Mouse (Mus musculus): ENCODE measurements around the gene Sox5. TPM values are rescaled to one million over a fixed set of nuclear protein-coding genes. Genes with fewer than 3 reads are reported as not detected.

Sox5 gene
- total and polyA plus RNA-seq, 3 experiments = 1.7 to 3.4 (median 2.4) TPM

DNA sequence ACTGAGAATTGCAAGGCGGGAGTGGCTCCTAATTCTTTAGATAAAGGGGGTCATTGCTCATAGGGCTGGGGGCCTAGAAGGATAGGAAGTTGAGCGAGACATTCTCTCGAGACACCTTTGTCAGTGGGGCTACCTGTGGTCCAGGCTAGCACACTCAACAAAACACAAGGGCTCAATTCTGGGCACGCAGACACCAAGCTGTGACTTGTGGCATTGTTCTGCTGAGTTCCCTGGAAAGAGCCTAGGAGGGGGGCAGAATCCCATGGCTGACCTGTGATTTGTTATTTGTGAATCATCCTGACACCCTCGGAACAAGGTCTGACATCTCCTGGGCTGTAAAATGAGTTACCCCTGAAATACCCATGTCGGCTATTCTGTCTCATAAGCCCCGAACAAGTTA, 328.2 kb downstream of the Sox5 start:
- H3K4me3 ChIP-seq = no peak overlapping the region
- no peak for TF ChIP-seq POLR2A (IDR thresholded peaks at IDR 0.05; ENCODE audit: insufficient read depth, low read depth, low read length)
- no peak for TF ChIP-seq EP300 (IDR thresholded peaks at IDR 0.05; ENCODE audit: insufficient read depth, low read depth, low read length)
- TF ChIP-seq CTCF (IDR thresholded peaks at IDR 0.05) = no peak
- no peak for DNase-seq
- H3K4me1 ChIP-seq (ENCODE audit: control insufficient read depth, insufficient read depth, low read length) = no peaks in the 10 kb centered on the region
- intact Hi-C loops (cut with DNase I) = no loop called here
- H3K36me3 ChIP-seq (ENCODE audit: control insufficient read depth, insufficient read depth, low read length) = no peaks in the 10 kb centered on the region
- WGBS = 75% methylated on average over 7 of the region's 7 CpGs
- H3K79me2 ChIP-seq (replicated peaks; ENCODE audit: control insufficient read depth, insufficient read depth, low read length) = no peaks in the 10 kb centered on the region
- no peak overlapping the region for H3K9ac ChIP-seq (ENCODE audit: low read depth, low read length)
- no peak overlapping the region for H3K27ac ChIP-seq
- H3K27me3 ChIP-seq (ENCODE audit: control insufficient read depth, insufficient read depth, low read length) = no peaks in the 10 kb centered on the region

DNA sequence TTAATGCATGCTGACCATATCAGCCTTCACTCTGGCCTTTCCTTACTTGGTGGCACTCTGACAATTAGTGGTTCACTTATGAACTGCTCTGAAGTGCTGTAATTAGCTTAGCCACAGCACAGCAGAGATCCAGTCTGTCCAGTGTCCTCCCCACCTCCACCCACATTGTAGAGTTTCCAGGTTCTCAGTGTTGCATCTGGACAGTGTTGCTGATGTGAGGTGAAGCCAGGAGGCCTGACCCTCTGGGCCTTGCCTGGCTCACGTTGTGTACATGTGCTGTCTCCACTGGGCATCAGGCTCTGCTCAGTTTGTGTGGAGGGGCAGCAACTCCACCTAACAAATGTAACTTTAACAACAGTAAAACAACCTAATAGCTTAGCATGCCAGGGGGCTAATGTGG, 328.6 kb downstream of the Sox5 start:
- Histone ChIP-seq H3K4me1 (ENCODE audit: control insufficient read depth, insufficient read depth, low read length) (no peaks in the 10 kb centered on the region), H3K4me3 (no peak overlapping the region), H3K79me2 (replicated peaks; ENCODE audit: control insufficient read depth, insufficient read depth, low read length) (no peaks in the 10 kb centered on the region), H3K27me3 (ENCODE audit: control insufficient read depth, insufficient read depth, low read length) (no peaks in the 10 kb centered on the region), H3K36me3 (ENCODE audit: control insufficient read depth, insufficient read depth, low read length) (no peaks in the 10 kb centered on the region), H3K9ac (ENCODE audit: low read depth, low read length) (no peak overlapping the region), H3K27ac (no peak overlapping the region)
- TF ChIP-seq EP300 (IDR thresholded peaks at IDR 0.05; ENCODE audit: insufficient read depth, low read depth, low read length) = no peak
- no peak for TF ChIP-seq POLR2A (IDR thresholded peaks at IDR 0.05; ENCODE audit: insufficient read depth, low read depth, low read length)
- TF ChIP-seq CTCF (IDR thresholded peaks at IDR 0.05) = no peak
- DNase-seq = no peak
- WGBS = 26% methylated on average over 1 of the region's 1 CpGs
- intact Hi-C loops (cut with DNase I) = no loop called here

DNA sequence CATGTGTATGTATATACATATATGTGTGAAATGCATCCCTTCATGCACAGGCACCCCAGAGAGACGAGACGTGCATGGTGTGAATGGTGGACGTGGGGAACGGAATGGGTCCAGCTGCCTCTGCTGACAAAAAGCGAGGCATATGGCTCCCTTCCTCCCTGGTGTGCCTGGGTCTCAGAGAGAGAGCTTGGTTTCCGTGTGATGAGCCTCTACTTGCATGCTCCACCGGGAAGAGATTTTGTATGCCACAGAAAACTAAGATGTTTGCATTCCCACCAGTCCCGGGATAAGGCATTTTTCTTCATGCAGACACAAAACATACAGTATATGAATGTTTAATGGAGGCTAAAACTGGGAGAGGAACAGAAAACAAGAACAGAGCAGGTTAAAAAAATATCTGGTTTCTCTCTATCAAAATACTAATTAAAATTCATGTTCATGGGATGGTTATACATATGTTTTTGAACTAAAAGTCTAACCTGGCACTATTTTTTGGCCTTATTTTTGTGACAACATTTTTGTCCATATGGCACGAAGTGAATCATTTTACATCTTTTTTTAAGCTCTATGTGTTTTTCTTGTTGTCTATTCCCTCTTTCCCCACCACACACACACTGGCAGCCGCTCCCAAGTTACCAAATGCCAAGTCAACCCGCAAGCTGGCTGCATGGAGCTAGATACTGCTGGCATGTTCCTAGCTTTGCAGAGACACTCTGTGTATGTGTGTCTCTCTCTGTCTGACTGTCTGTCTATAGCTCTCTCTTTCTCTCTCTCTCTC, 329.4 kb downstream of the Sox5 start:
- no peak overlapping the region for H3K9ac ChIP-seq (ENCODE audit: low read depth, low read length)
- H3K4me1 ChIP-seq (ENCODE audit: control insufficient read depth, insufficient read depth, low read length) = no peaks in the 10 kb centered on the region
- no peaks in the 10 kb centered on the region for H3K79me2 ChIP-seq (replicated peaks; ENCODE audit: control insufficient read depth, insufficient read depth, low read length)
- no peak for TF ChIP-seq EP300 (IDR thresholded peaks at IDR 0.05; ENCODE audit: insufficient read depth, low read depth, low read length)
- no peak for TF ChIP-seq CTCF (IDR thresholded peaks at IDR 0.05)
- TF ChIP-seq POLR2A (IDR thresholded peaks at IDR 0.05; ENCODE audit: insufficient read depth, low read depth, low read length) = no peak
- H3K4me3 ChIP-seq = no peak overlapping the region
- 85% methylated on average over 11 of the region's 11 CpGs for WGBS
- H3K27ac ChIP-seq = no peak overlapping the region
- intact Hi-C loops (cut with DNase I) = no loop called here
- DNase-seq = no peak
- H3K27me3 ChIP-seq (ENCODE audit: control insufficient read depth, insufficient read depth, low read length) = no peaks in the 10 kb centered on the region
- no peaks in the 10 kb centered on the region for H3K36me3 ChIP-seq (ENCODE audit: control insufficient read depth, insufficient read depth, low read length)

DNA sequence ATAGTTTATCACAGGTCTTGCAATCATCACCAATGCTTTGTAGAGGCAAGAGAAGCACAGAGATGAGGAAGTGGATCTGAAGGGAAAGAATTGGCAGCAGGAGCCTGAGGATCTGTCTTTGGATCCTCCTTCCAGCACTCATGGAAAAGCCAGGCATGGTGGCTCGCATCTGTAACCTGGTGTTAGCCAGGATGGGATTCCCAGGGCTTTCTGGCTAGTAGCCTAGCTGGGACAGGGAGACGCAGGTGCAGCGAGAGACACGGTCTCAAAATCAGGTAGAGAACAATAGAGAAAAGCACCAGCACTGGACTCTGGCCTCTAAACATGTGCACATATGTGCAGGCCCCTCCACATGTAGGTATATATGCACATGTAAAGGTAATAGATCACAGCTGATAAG, 330.1 kb downstream of the Sox5 start:
- TF ChIP-seq CTCF (IDR thresholded peaks at IDR 0.05) = no peak
- TF ChIP-seq EP300 (IDR thresholded peaks at IDR 0.05; ENCODE audit: insufficient read depth, low read depth, low read length) = no peak
- H3K4me1 ChIP-seq (ENCODE audit: control insufficient read depth, insufficient read depth, low read length) = no peaks in the 10 kb centered on the region
- intact Hi-C loops (cut with DNase I) = no loop called here
- H3K36me3 ChIP-seq (ENCODE audit: control insufficient read depth, insufficient read depth, low read length) = no peaks in the 10 kb centered on the region
- H3K4me3 ChIP-seq = no peak overlapping the region
- no peak for DNase-seq
- no peak overlapping the region for H3K9ac ChIP-seq (ENCODE audit: low read depth, low read length)
- no peak overlapping the region for H3K27ac ChIP-seq
- no peaks in the 10 kb centered on the region for H3K79me2 ChIP-seq (replicated peaks; ENCODE audit: control insufficient read depth, insufficient read depth, low read length)
- H3K27me3 ChIP-seq (ENCODE audit: control insufficient read depth, insufficient read depth, low read length) = no peaks in the 10 kb centered on the region
- WGBS = 89% methylated on average over 4 of the region's 4 CpGs

GRCm38 (mm10) chr6:144445761-144446373, 335.9 kb downstream of the Sox5 start:
- whole genome bisulfite sequencing = 78% methylated on average over 8 of the region's 8 CpGs

DNA sequence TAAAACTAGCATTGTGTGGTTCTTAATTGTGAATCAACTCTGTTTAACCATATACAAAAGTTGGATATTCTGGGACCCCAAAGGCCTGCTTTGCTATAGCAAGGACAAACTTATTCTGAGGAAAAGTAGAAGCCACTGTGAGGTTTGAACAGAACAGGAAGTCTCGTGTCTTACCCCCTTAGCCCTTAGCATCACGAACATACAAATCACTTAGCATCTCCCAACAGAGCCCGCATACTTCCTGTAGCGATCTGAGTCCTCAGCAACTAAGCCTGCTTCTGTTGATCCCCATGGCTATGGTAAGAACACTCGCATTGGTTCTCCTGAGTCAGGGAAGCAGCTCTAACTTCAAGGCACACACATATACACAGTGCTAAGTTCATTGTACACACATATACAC, 337.4 kb downstream of the Sox5 start:
- intact Hi-C loops (cut with DNase I) = no loop called here
- WGBS = 68% methylated on average over 5 of the region's 5 CpGs
- Histone ChIP-seq H3K79me2 (replicated peaks; ENCODE audit: control insufficient read depth, insufficient read depth, low read length) (no peaks in the 10 kb centered on the region), H3K36me3 (ENCODE audit: control insufficient read depth, insufficient read depth, low read length) (no peaks in the 10 kb centered on the region), H3K4me1 (ENCODE audit: control insufficient read depth, insufficient read depth, low read length) (no peaks in the 10 kb centered on the region), H3K27me3 (ENCODE audit: control insufficient read depth, insufficient read depth, low read length) (no peaks in the 10 kb centered on the region), H3K9ac (ENCODE audit: low read depth, low read length) (no peak overlapping the region), H3K27ac (no peak overlapping the region), H3K4me3 (no peak overlapping the region)
- TF ChIP-seq POLR2A (IDR thresholded peaks at IDR 0.05; ENCODE audit: insufficient read depth, low read depth, low read length) (no peak), EP300 (IDR thresholded peaks at IDR 0.05; ENCODE audit: insufficient read depth, low read depth, low read length) (no peak), CTCF (IDR thresholded peaks at IDR 0.05) (no peak)
- DNase-seq = no peak

More at GRCm38 (mm10) chr6:144445761-144446373, 335.9 kb downstream of the Sox5 start:
- H3K27ac ChIP-seq = no peak overlapping the region
- no peak overlapping the region for H3K9ac ChIP-seq (ENCODE audit: low read depth, low read length)
- H3K4me1 ChIP-seq (ENCODE audit: control insufficient read depth, insufficient read depth, low read length) = no peaks in the 10 kb centered on the region
- TF ChIP-seq EP300 (IDR thresholded peaks at IDR 0.05; ENCODE audit: insufficient read depth, low read depth, low read length) (no peak), POLR2A (IDR thresholded peaks at IDR 0.05; ENCODE audit: insufficient read depth, low read depth, low read length) (no peak), CTCF (IDR thresholded peaks at IDR 0.05) (no peak)
- H3K36me3 ChIP-seq (ENCODE audit: control insufficient read depth, insufficient read depth, low read length) = no peaks in the 10 kb centered on the region
- no peaks in the 10 kb centered on the region for H3K27me3 ChIP-seq (ENCODE audit: control insufficient read depth, insufficient read depth, low read length)
- intact Hi-C loops (cut with DNase I) = no loop called here
- no peaks in the 10 kb centered on the region for H3K79me2 ChIP-seq (replicated peaks; ENCODE audit: control insufficient read depth, insufficient read depth, low read length)
- no peak for DNase-seq
- H3K4me3 ChIP-seq = no peak overlapping the region

Measured in heart, adult 2 months (tissue).